13 mouse cellular contexts compared by ENCODE assay signal in genomic region chr5:137485851-137486155, GRCm38 (mm10). TPM values are rescaled to one million over a fixed set of nuclear protein-coding genes. Genes with fewer than 3 reads are reported as not detected.
DNase-seq lines count a peak whose midpoint lies in the region; ATAC-seq lines count a peak whose summit lies in the region.
"Had no signal": no experiment of that assay in that cellular context is flagged by ENCODE, and none has a peak within 500 bp of the region (broad histone marks: within the 10 kb centered on the region; RNA-seq: fewer than 3 reads in every experiment).

No protein-coding gene starts in this region.

- H3K36me3 ChIP-seq in heart, embryonic 12.5 days: no peaks in the 10 kb centered on the region
- no peaks in the 10 kb centered on the region for H3K36me3 ChIP-seq in embryonic facial prominence, embryonic 10.5 days (replicated peaks)
- no peaks in the 10 kb centered on the region for H3K36me3 ChIP-seq in hindbrain, embryonic 15.5 days
- H3K36me3 ChIP-seq in midbrain, embryonic 11.5 days (ENCODE audit: control insufficient read depth, insufficient read depth, low read length): no peaks in the 10 kb centered on the region

- no peak overlapping the region for H3K27ac ChIP-seq in heart, embryonic 12.5 days (ENCODE audit: poor library complexity, severe bottlenecking)
- H3K27ac ChIP-seq in embryonic facial prominence, embryonic 10.5 days (replicated peaks): peak overlapping the region; percentile 81
- no peak overlapping the region for H3K27ac ChIP-seq in hindbrain, embryonic 15.5 days (replicated peaks)
- no peak overlapping the region for H3K27ac ChIP-seq in midbrain, embryonic 11.5 days (ENCODE audit: low read depth, low read length)

- peaks cover 49% of the 10 kb centered on the region for H3K27me3 ChIP-seq in heart, embryonic 12.5 days (replicated peaks)
- peaks cover 22% of the 10 kb centered on the region for H3K27me3 ChIP-seq in embryonic facial prominence, embryonic 10.5 days (replicated peaks; ENCODE audit: low read depth, poor library complexity, severe bottlenecking)
- no peaks in the 10 kb centered on the region for H3K27me3 ChIP-seq in hindbrain, embryonic 15.5 days
- H3K27me3 ChIP-seq in midbrain, embryonic 11.5 days (ENCODE audit: control insufficient read depth, insufficient read depth, low read length): no peaks in the 10 kb centered on the region

- peaks cover 15% of the 10 kb centered on the region for H3K4me1 ChIP-seq in heart, embryonic 12.5 days (replicated peaks)
- peaks cover 32% of the 10 kb centered on the region for H3K4me1 ChIP-seq in embryonic facial prominence, embryonic 10.5 days
- peaks cover 9% of the 10 kb centered on the region for H3K4me1 ChIP-seq in hindbrain, embryonic 15.5 days (replicated peaks)
- peaks cover 19% of the 10 kb centered on the region for H3K4me1 ChIP-seq in midbrain, embryonic 11.5 days (ENCODE audit: control insufficient read depth, insufficient read depth, low read length)

- no peak for DNase-seq in heart, adult 11 months
- DNase-seq in embryonic facial prominence, embryonic 10.5 days (ENCODE audit: low spot score): no peak
- DNase-seq in midbrain, embryonic 11.5 days (ENCODE audit: low spot score, missing footprints): no peak
- DNase-seq in right cerebral cortex, postnatal 4 days: no peak
- DNase-seq in frontal cortex, postnatal 10 days (ENCODE audit: low spot score in 2 of 2): no peak
- no peak for DNase-seq in layer of hippocampus, postnatal 10 days (ENCODE audit: low spot score in 2 of 2)
- DNase-seq: B cell, adult 2 months; heart, postnatal 10 days; thymus, postnatal 25 days had no signal

- peak overlapping the region; percentile 27 for H3K4me3 ChIP-seq in heart, embryonic 12.5 days
- peak overlapping the region; percentile 63 for H3K4me3 ChIP-seq in embryonic facial prominence, embryonic 10.5 days
- H3K4me3 ChIP-seq in hindbrain, embryonic 15.5 days: peak overlapping the region; percentile 18; the same call in 1 of the 2 replicates
- H3K4me3 ChIP-seq in midbrain, embryonic 11.5 days (ENCODE audit: low read depth, low read length): peak overlapping the region; percentile 42

- peak overlapping the region; percentile 61 for H3K4me2 ChIP-seq in heart, embryonic 12.5 days
- peak overlapping the region; percentile 50 for H3K4me2 ChIP-seq in hindbrain, embryonic 15.5 days
- H3K4me2 ChIP-seq in midbrain, embryonic 11.5 days: peak overlapping the region; percentile 84

- no peak for ATAC-seq in heart, embryonic 12.5 days (ENCODE audit: insufficient number of reproducible peaks, low FRiP score)
- no peak for ATAC-seq in hindbrain, embryonic 15.5 days (ENCODE audit: low FRiP score, low read depth)
- peak; percentile 51 for ATAC-seq in midbrain, embryonic 11.5 days (ENCODE audit: low FRiP score)

- WGBS in heart, embryonic 12.5 days: 3% methylated on average over 17 of the region's 17 CpGs
- WGBS in embryonic facial prominence, embryonic 10.5 days: 2% methylated on average over 17 of the region's 17 CpGs
- 2% methylated on average over 17 of the region's 17 CpGs for WGBS in hindbrain, embryonic 15.5 days
- 2% methylated on average over 17 of the region's 17 CpGs for WGBS in midbrain, embryonic 11.5 days

- no peaks in the 10 kb centered on the region; the same call in 1 of the 2 replicates for H3K9me3 ChIP-seq in heart, embryonic 12.5 days (replicated peaks)
- H3K9me3 ChIP-seq in embryonic facial prominence, embryonic 10.5 days: no peaks in the 10 kb centered on the region
- H3K9me3 ChIP-seq in hindbrain, embryonic 15.5 days: no peaks in the 10 kb centered on the region
- H3K9me3 ChIP-seq in midbrain, embryonic 11.5 days (ENCODE audit: control insufficient read depth, low read length): no peaks in the 10 kb centered on the region

- H3K9ac ChIP-seq in heart, embryonic 12.5 days: peak overlapping the region; percentile 17
- H3K9ac ChIP-seq in hindbrain, embryonic 15.5 days: no peak overlapping the region
- peak overlapping the region; percentile 66 for H3K9ac ChIP-seq in midbrain, embryonic 11.5 days (ENCODE audit: low read length)

RNA-seq across cellular contexts. Expression of gene Zan, which starts 8.9 kb away (rescaled TPM):
- polyA plus RNA-seq in heart, embryonic 12.5 days (2016; fragmentation: Nextera tagmentation; extraction: Ambion mirVana): 0.04 TPM in 2 replicates
- polyA plus RNA-seq in embryonic facial prominence, embryonic 10.5 days (2016; fragmentation: Nextera tagmentation; extraction: Ambion mirVana): 0.11 and 0.16 TPM in 2 replicates
- 0.18 TPM in 2 replicates for polyA plus RNA-seq in hindbrain, embryonic 15.5 days (2015; fragmentation: Nextera tagmentation; extraction: Ambion mirVana)
- 0.03 TPM in 2 replicates for polyA plus RNA-seq in midbrain, embryonic 11.5 days (2014; fragmentation: Nextera tagmentation; extraction: Ambion mirVana)
- total RNA-seq in layer of hippocampus, postnatal 10 days (2021): under 1 TPM; 0.36 to 0.43 TPM

RNA-seq across cellular contexts. Expression of gene Pop7, which starts 16.5 kb away (rescaled TPM):
- polyA plus RNA-seq in heart, embryonic 12.5 days (2016; fragmentation: Nextera tagmentation; extraction: Ambion mirVana): 44.0 and 44.1 TPM in 2 replicates
- 55.3 and 59.9 TPM in 2 replicates for polyA plus RNA-seq in embryonic facial prominence, embryonic 10.5 days (2016; fragmentation: Nextera tagmentation; extraction: Ambion mirVana)
- polyA plus RNA-seq in hindbrain, embryonic 15.5 days (2015; fragmentation: Nextera tagmentation; extraction: Ambion mirVana): 81.0 and 81.8 TPM in 2 replicates
- 54.8 and 57.4 TPM in 2 replicates for polyA plus RNA-seq in midbrain, embryonic 11.5 days (2014; fragmentation: Nextera tagmentation; extraction: Ambion mirVana)
- 10 to 100 TPM; 30.7 to 36.5 TPM for total RNA-seq in layer of hippocampus, postnatal 10 days (2021)

RNA-seq across cellular contexts. Expression of gene Gigyf1, which starts 32.5 kb away (rescaled TPM):
- polyA plus RNA-seq in heart, embryonic 12.5 days (2016; fragmentation: Nextera tagmentation; extraction: Ambion mirVana): 9.9 and 10.1 TPM in 2 replicates
- 15.2 and 15.3 TPM in 2 replicates for polyA plus RNA-seq in embryonic facial prominence, embryonic 10.5 days (2016; fragmentation: Nextera tagmentation; extraction: Ambion mirVana)
- polyA plus RNA-seq in hindbrain, embryonic 15.5 days (2015; fragmentation: Nextera tagmentation; extraction: Ambion mirVana): 16.4 and 18.4 TPM in 2 replicates
- 10.5 and 10.6 TPM in 2 replicates for polyA plus RNA-seq in midbrain, embryonic 11.5 days (2014; fragmentation: Nextera tagmentation; extraction: Ambion mirVana)
- 10 to 100 TPM; 40.2 to 50.4 TPM for total RNA-seq in layer of hippocampus, postnatal 10 days (2021)

RNA-seq across cellular contexts. Expression of gene Epo, which starts 47.2 kb away (rescaled TPM):
- polyA plus RNA-seq in heart, embryonic 12.5 days (2016; fragmentation: Nextera tagmentation; extraction: Ambion mirVana): not detected in 2 replicates
- 2.1 and 2.3 TPM in 2 replicates for polyA plus RNA-seq in embryonic facial prominence, embryonic 10.5 days (2016; fragmentation: Nextera tagmentation; extraction: Ambion mirVana)
- polyA plus RNA-seq in hindbrain, embryonic 15.5 days (2015; fragmentation: Nextera tagmentation; extraction: Ambion mirVana): not detected in 2 replicates
- polyA plus RNA-seq in midbrain, embryonic 11.5 days (2014; fragmentation: Nextera tagmentation; extraction: Ambion mirVana): 0.72 and 1.4 TPM in 2 replicates
- not detected for total RNA-seq in layer of hippocampus, postnatal 10 days (2021)
- total RNA-seq: common myeloid progenitor, adult 5-6 weeks; heart, postnatal 10 days; left cerebral cortex, postnatal 36 days had no signal

RNA-seq across cellular contexts. Expression of gene Gnb2, which starts 47.5 kb away (rescaled TPM):
- 277 and 287 TPM in 2 replicates for polyA plus RNA-seq in heart, embryonic 12.5 days (2016; fragmentation: Nextera tagmentation; extraction: Ambion mirVana)
- 276 and 281 TPM in 2 replicates for polyA plus RNA-seq in embryonic facial prominence, embryonic 10.5 days (2016; fragmentation: Nextera tagmentation; extraction: Ambion mirVana)
- 516 and 544 TPM in 2 replicates for polyA plus RNA-seq in hindbrain, embryonic 15.5 days (2015; fragmentation: Nextera tagmentation; extraction: Ambion mirVana)
- 432 and 501 TPM in 2 replicates for polyA plus RNA-seq in midbrain, embryonic 11.5 days (2014; fragmentation: Nextera tagmentation; extraction: Ambion mirVana)
- 100 to 1,000 TPM; 874 to 885 TPM for total RNA-seq in layer of hippocampus, postnatal 10 days (2021)
